Mouse (Mus musculus) small intestine, adult 2 months (tissue): ENCODE data around the gene Gpr176.

ENCODE experiments used
- CTCF ChIP-seq: fragments of 200-500 bp; IDR thresholded peaks from 2 replicates; pipeline ENCODE4 v1.5.1; 2012; ENCODE audit warnings: low read depth, mild to moderate bottlenecking, control low read depth, inconsistent platforms, low read length, moderate library complexity, mixed read lengths; ENCODE audit not compliant: insufficient replicate concordance, insufficient read length; ENCODE audit errors: extremely low read depth
- POLR2A ChIP-seq: fragments of 200-500 bp; IDR thresholded peaks from 2 replicates; pipeline ENCODE4 v1.6.1; 2012; ENCODE audit warnings: low read depth, mild to moderate bottlenecking, control low read depth, inconsistent platforms, low read length, moderate library complexity

DNA sequence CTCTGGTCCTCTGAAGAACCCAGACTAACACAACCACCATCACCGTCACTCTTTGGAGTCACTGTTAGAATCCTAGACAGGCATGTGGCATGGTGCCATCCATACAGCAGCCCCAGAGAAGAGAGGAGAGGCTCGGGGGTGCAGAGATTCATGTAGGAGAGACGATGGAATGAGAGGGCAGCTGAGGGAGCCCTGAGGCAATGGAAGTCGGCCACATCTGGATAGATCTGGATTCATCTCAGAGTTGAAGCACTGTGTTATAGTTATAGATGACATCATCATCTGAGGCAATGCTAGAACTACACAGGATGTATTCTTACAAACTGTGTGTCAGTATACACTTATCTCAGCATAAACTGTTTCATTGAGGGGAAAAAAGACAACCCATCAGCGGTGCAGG, 54.0 kb downstream of the Gpr176 start:
- TF ChIP-seq CTCF (no peak), POLR2A (no peak)
